Mouse (Mus musculus) liver, embryonic 15.5 days (tissue): ENCODE results near the gene Xcr1. TPM values are rescaled to one million over a fixed set of nuclear protein-coding genes. Genes with fewer than 3 reads are reported as not detected.

Experiments used
- ATAC-seq: fragments of 200-750 bp; cut with Nextera tagmentation; 2 replicates; pipeline ENCODE4 v1.8.0; 2017; ENCODE audit warnings: moderate number of reproducible peaks, mild to moderate bottlenecking, moderate library complexity; ENCODE audit not compliant: insufficient read depth
- H3K27ac ChIP-seq: fragments of 300-500 bp; sonication (generic); replicated peaks from 2 replicates; pipeline ENCODE4 v1.5.1; 2015; ENCODE audit warnings: mild to moderate bottlenecking, inconsistent platforms
- H3K27me3 ChIP-seq: fragments of 300-500 bp; sonication (generic); 2 replicates; pipeline ENCODE4 v1.6.1; 2015; ENCODE audit warnings: mild to moderate bottlenecking, inconsistent platforms
- H3K36me3 ChIP-seq: fragments of 300-500 bp; sonication (generic); replicated peaks from 2 replicates; pipeline ENCODE4 v1.6.1; 2015; ENCODE audit warnings: moderate library complexity, mild to moderate bottlenecking, inconsistent platforms
- H3K4me1 ChIP-seq: fragments of 300-500 bp; sonication (generic); replicated peaks from 2 replicates; pipeline ENCODE4 v1.6.1; 2015; ENCODE audit warnings: inconsistent platforms
- H3K4me2 ChIP-seq: fragments of 300-500 bp; sonication (generic); 2 replicates; pipeline ENCODE4 v1.6.1; 2015; ENCODE audit warnings: moderate library complexity, mild to moderate bottlenecking, inconsistent platforms
- H3K4me3 ChIP-seq: fragments of 300-500 bp; sonication (generic); replicated peaks from 2 replicates; pipeline ENCODE4 v1.5.1; 2015; ENCODE audit warnings: mild to moderate bottlenecking, inconsistent platforms
- H3K9ac ChIP-seq: fragments of 300-500 bp; sonication (generic); 2 replicates; pipeline ENCODE4 v1.6.1; 2015; ENCODE audit warnings: moderate library complexity, mild to moderate bottlenecking, inconsistent platforms
- H3K9me3 ChIP-seq: fragments of 300-500 bp; sonication (generic); replicated peaks from 2 replicates; pipeline ENCODE4 v1.6.1; 2016; ENCODE audit warnings: inconsistent platforms
- WGBS: fragments of 180-500 bp; shearing (Covaris S2); methylation state at CpG from one replicate; pipeline ENCODE4 v1.1.7; 2015; ENCODE audit warnings: mixed read lengths; ENCODE audit not compliant: insufficient replicate concordance; 5-methylcytosine and 5-hydroxymethylcytosine counted together
- polyA plus RNA-seq: library from polyadenylated mRNA; unstranded; fragments of >200 nt; fragmentation: Nextera tagmentation; extraction: Ambion mirVana; gene quantifications from 2 replicates; pipeline ENCODE4 v1.2.1, GENCODE M21; 2015

The Xcr1 gene
- polyA plus RNA-seq, 1 experiment from 2014 or later: 0.03 TPM

DNA sequence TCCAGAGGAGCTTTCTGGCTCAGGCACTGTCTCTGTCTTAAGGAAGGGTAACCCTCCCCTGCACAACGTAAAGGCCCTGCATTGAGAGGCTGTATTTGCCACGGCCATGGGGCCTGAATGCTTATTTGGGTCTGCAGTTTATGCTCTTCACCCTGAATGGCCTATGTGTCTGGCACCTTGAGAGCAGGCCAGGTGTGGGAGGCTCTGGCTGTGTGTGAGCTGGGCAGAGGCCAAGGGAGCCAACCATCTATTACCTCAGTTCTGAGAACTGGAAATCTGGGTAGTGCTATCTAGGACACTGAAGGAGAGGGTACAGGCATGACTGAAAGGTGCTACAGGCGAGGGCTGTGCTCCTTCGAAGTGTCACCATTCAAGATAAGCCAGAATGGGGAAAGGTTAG lies 47.0 kb downstream of the Xcr1 start:
- no peaks in the 10 kb centered on the region for H3K27me3 ChIP-seq
- no peak overlapping the region for H3K27ac ChIP-seq
- no peak overlapping the region for H3K4me3 ChIP-seq
- no peaks in the 10 kb centered on the region for H3K9me3 ChIP-seq
- peaks cover 52% of the 10 kb centered on the region for H3K36me3 ChIP-seq
- WGBS: 62% methylated on average over 4 of the region's 4 CpGs
- H3K4me2 ChIP-seq: no peak overlapping the region
- no peaks in the 10 kb centered on the region for H3K4me1 ChIP-seq
- no peak for ATAC-seq
- H3K9ac ChIP-seq: no peak overlapping the region

DNA sequence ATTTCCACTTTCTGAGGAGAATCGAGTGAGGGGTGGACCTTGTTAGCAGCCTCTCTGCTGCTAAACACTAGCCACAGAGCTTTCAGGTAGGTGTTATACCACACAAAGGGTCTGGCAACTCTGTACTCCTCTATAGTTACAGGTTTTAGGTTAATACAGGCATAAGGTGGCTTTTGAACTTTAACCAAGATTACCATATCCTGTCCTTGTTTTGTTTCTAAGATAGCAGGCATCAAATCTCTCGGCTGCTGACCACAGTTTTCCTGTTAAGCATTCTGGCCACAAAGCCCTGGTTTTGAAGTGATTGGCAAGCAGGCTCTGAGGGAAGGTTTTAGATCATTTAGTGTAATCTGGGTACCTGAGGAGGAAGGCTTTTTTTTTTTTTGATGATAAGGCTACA lies 47.5 kb downstream of the Xcr1 start:
- Histone ChIP-seq H3K4me2 (no peak overlapping the region), H3K9ac (no peak overlapping the region), H3K27me3 (no peaks in the 10 kb centered on the region), H3K4me1 (no peaks in the 10 kb centered on the region), H3K36me3 (peaks cover 56% of the 10 kb centered on the region), H3K27ac (no peak overlapping the region), H3K9me3 (no peaks in the 10 kb centered on the region), H3K4me3 (no peak overlapping the region)
- ATAC-seq: no peak
- WGBS: 58% methylated on average over 2 of the region's 2 CpGs

DNA sequence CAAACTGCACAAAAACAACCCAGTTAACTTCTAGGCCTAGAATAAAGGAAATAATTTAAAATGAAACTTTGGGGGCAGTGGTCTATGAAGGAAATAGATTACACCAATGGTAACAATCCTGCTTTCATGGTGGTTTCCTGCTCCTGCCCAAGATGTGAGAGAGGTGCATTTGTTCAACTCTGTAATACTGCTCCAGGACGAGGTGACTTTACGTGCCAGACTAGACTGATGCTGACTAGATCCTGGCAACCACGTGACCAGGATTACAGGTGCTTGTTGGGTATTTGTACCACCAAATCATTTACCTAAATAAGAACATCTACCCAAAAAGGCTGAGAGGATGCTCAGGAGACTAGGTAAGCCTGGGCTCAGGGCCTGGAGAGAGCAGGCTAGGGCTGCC lies 50.0 kb downstream of the Xcr1 start:
- ATAC-seq: no peak
- 82% methylated on average over 3 of the region's 3 CpGs for WGBS
- no peaks in the 10 kb centered on the region for H3K9me3 ChIP-seq
- no peaks in the 10 kb centered on the region for H3K27me3 ChIP-seq
- H3K4me1 ChIP-seq: no peaks in the 10 kb centered on the region
- peaks cover 40% of the 10 kb centered on the region for H3K36me3 ChIP-seq
- no peak overlapping the region for H3K4me2 ChIP-seq
- H3K27ac ChIP-seq: no peak overlapping the region
- H3K4me3 ChIP-seq: no peak overlapping the region
- no peak overlapping the region for H3K9ac ChIP-seq

DNA sequence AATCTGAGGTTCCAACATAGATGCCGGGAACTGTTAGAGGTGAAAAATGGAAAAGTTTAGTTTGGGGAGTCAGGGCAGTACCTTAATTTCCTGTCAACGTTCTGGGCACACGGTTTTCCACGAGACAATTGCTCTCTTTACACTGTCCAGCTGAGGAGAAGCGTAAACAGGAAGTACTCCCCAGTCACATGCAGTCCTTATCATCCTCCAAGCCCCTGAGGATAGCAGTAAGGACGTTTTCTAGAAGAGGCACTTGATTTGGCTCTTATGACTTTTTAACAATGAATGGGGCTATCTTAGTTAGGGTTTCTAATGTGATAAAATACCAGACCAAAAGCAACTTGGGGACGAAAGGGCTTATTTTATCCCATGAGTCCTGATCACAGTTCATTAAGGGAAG lies 53.2 kb downstream of the Xcr1 start:
- Histone ChIP-seq H3K9me3 (no peaks in the 10 kb centered on the region), H3K27ac (no peak overlapping the region), H3K36me3 (peaks cover 32% of the 10 kb centered on the region), H3K27me3 (no peaks in the 10 kb centered on the region), H3K9ac (no peak overlapping the region), H3K4me3 (no peak overlapping the region), H3K4me2 (no peak overlapping the region), H3K4me1 (no peaks in the 10 kb centered on the region)
- 37% methylated on average over 7 of the region's 7 CpGs for WGBS
- ATAC-seq: no peak

DNA sequence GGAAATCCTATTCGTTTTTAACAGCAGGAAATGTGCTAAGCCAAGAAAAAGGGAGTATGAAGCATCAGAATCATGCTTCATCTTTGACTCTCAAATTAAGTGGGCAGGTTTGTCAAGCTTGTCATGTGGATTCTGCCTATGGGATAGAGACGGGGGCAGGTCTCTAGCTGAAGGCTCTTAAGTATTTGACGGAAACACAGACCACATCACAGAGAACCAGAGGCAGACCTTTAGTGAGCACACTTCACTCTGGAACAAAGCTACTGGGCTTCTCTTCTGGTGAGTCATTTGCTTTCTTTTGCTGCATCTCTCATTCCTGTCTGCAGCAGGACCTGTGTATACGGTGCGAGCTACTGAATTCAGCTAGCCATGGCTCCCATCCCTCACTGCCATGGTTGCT lies 55.6 kb downstream of the Xcr1 start, which contains the start of gene Cxcr6:
Cxcr6 (plus strand) TSS at position 209 of the 400 bp plus-strand sequence.
- Histone ChIP-seq H3K36me3 (peaks cover 32% of the 10 kb centered on the region), H3K4me2 (no peak within 1 kb of the TSS), H3K4me3 (no peak within 1 kb of the TSS), H3K27ac (no peak within 1 kb of the TSS), H3K9me3 (no peaks in the 10 kb centered on the region), H3K9ac (no peak within 1 kb of the TSS), H3K27me3 (no peaks in the 10 kb centered on the region), H3K4me1 (no peaks in the 10 kb centered on the region)
- WGBS: 77% methylated on average over 5 of the region's 5 CpGs
- ATAC-seq: no peak

DNA sequence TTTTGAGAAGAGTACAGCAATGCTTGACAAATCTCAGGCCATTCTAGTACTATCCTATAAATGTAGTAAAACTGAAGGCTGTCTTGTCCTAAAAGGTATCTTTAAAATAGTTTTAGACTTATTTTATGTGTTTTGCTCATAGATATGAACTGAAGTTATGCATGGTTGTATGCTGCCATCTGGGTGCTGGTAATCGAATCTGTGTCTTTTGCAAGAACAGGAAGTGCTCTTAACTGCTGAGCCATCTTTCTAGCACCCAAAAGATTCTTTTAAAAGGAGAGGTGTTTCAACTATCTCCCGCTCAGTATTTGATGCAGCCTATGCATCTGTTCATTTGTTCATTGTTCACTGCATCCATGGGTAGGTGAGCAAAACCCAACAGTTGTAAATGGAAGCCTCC lies 56.6 kb downstream of the Xcr1 start:
- 70% methylated on average over 2 of the region's 2 CpGs for WGBS
- Histone ChIP-seq H3K27me3 (no peaks in the 10 kb centered on the region), H3K4me1 (no peaks in the 10 kb centered on the region), H3K4me2 (no peak overlapping the region), H3K9ac (no peak overlapping the region), H3K36me3 (peaks cover 36% of the 10 kb centered on the region), H3K9me3 (no peaks in the 10 kb centered on the region), H3K27ac (no peak overlapping the region), H3K4me3 (no peak overlapping the region)
- no peak for ATAC-seq

DNA sequence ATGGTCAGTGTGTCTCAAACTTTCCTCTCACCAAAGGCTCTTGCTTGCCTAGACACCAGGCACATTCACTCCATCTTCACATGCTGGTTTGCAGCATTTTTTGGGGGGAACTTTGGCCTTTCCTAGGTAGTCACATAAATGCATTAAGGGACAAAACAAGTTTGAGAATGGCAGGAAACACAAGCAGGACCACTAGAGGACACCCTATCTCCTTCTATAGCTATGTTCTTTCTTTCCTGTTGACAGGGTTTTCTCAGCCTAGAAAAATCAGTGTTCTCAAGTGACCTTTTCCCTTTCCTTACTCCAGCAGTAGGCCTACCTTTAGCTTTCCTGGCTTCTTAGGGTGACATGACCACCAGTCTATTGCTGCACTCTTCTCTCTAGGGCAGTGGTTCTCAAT lies 58.9 kb downstream of the Xcr1 start:
- no peak for ATAC-seq
- Histone ChIP-seq H3K9ac (no peak overlapping the region), H3K4me3 (no peak overlapping the region), H3K9me3 (no peaks in the 10 kb centered on the region), H3K4me2 (no peak overlapping the region), H3K27ac (no peak overlapping the region), H3K36me3 (peaks cover 29% of the 10 kb centered on the region), H3K4me1 (no peaks in the 10 kb centered on the region), H3K27me3 (no peaks in the 10 kb centered on the region)

DNA sequence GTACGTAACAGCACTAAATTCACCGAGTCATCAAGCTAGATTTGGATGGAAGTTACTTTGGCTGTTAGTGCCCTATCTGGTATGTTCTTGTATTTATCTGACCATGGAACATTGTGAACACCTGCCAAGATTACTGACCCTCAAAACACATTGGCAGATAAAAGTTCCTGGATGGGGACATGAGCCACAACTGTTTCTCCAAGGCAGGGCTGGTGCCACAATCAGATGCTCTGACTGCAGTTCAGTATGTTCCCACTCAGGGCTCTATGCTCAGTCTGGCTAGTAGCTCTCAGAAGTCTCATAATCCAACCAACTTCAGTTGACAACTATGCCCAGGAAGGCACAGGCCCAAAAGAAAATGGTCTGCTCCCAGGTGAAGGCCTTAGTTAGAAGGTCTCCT lies 59.4 kb downstream of the Xcr1 start:
- no peak overlapping the region for H3K9ac ChIP-seq
- ATAC-seq: no peak
- WGBS: 70% methylated on average over 2 of the region's 2 CpGs
- no peak overlapping the region for H3K27ac ChIP-seq
- H3K4me2 ChIP-seq: no peak overlapping the region
- peaks cover 30% of the 10 kb centered on the region for H3K36me3 ChIP-seq
- H3K9me3 ChIP-seq: no peaks in the 10 kb centered on the region
- H3K27me3 ChIP-seq: no peaks in the 10 kb centered on the region
- H3K4me3 ChIP-seq: no peak overlapping the region
- no peaks in the 10 kb centered on the region for H3K4me1 ChIP-seq

Other genes starting within 250 kb of the Xcr1 start
- gene Slc6a20b, start 229.5 kb downstream of the Xcr1 start, polyA plus RNA-seq: 0.24 and 0.31 TPM in 2 replicates
- gene Ccr9, start 183.6 kb downstream of the Xcr1 start, polyA plus RNA-seq: 0.16 and 0.26 TPM in 2 replicates
- gene Slc6a20a, start 183.1 kb downstream of the Xcr1 start, polyA plus RNA-seq: 3.6 and 3.7 TPM in 2 replicates
- 16.4 and 17.4 TPM in 2 replicates for gene Lztfl1, start 144.3 kb downstream of the Xcr1 start, polyA plus RNA-seq
- 0.08 and 0.22 TPM in 2 replicates for gene Cxcr6, start 55.6 kb downstream of the Xcr1 start, polyA plus RNA-seq
- gene Fyco1, start 10.1 kb downstream of the Xcr1 start, polyA plus RNA-seq: 3.8 and 4.0 TPM in 2 replicates
- 3.2 and 3.3 TPM in 2 replicates for gene Ccr1, start 106.7 kb upstream of the Xcr1 start, polyA plus RNA-seq
- gene Ccr1l1, start 116.4 kb upstream of the Xcr1 start, polyA plus RNA-seq: not detected in 2 replicates
- gene Ccr3, start 159.9 kb upstream of the Xcr1 start, polyA plus RNA-seq: 0.16 and 0.18 TPM in 2 replicates
- 6.1 and 6.4 TPM in 2 replicates for gene Ccr2, start 239.9 kb upstream of the Xcr1 start, polyA plus RNA-seq